Mouse (Mus musculus): ENCODE data around the gene Dmrt3. TPM values are rescaled to one million over a fixed set of nuclear protein-coding genes. Genes with fewer than 3 reads are reported as not detected.

Gene Dmrt3
- total and polyA plus RNA-seq, 3 experiments, result not detected

DNA sequence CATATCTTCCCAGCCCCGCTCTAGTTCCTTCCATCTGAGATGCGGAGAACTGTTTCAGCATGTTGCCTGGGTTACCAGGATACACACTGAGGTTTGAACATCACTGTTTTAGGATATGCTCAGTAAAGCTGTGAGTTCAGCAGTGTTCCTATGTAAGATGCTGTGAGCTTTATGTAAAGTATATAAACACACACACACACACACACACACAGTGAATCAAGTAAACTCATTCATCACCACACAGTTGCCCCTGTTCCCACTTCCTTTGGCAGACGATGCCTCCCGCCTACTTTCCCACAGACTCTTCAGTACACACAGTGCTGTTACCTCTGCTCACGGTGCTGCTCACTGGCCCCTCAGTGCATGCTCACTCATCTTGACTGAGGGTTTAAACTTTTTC is 42.5 kb downstream of the Dmrt3 start (continued):
- TF ChIP-seq BHLHE40 (IDR thresholded peaks at IDR 0.05; ENCODE audit: borderline replicate concordance, low read depth, low read length) (no peak), NRF1 (IDR thresholded peaks at IDR 0.05; ENCODE audit: insufficient read depth, low read depth, low read length, poor library complexity, severe bottlenecking) (no peak)

DNA sequence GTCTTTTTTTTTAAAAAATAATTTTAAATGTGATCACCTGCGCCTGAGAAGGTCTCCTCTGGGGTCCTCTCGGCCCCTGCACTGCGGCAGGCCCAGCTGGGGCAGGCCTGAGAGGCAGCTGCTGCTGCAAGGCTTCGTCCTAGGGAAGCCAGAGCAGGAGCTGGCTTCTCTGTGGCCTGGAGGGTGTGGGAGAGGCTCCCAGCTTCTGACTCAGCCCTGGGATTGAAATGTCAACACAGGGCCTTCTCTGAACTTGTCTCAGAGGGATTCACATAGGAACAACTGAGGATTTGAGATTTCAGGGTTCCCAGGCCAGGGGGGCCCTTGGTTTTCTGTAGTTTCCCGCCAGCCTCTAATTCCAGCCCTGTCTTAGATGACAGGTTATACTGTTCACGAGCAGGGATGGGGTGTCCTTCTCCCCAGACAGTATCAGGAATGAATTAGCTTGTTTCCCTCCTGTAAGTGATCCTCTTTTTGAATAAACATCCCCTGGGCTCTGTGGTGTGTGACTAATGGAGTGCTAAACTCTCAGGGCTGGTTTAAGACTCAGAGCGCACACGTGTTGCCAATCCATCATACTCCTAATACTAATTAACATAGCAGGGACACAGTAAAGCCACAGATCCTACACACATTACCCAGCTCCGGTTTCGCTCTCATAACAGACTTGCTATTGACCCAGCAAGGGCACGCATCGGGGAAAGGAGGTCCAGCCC is 44.1 kb downstream of the Dmrt3 start:
- Histone ChIP-seq H3K4me3 (ENCODE audit: control insufficient read depth in 1 of 2, insufficient read depth in 1 of 2, low read depth in 2 of 2, low read length in 2 of 2) (no peak overlapping the region), H3K27me3 (ENCODE audit: control insufficient read depth in 1 of 2, insufficient read depth in 2 of 2, low read length in 2 of 2) (no peaks in the 10 kb centered on the region), H3K4me1 (ENCODE audit: control insufficient read depth in 1 of 2, insufficient read depth in 2 of 2, low read length in 2 of 2) (no peaks in the 10 kb centered on the region), H3K9ac (ENCODE audit: control insufficient read depth, low read depth, low read length, poor library complexity, severe bottlenecking) (no peak overlapping the region), H3K36me3 (ENCODE audit: control insufficient read depth in 1 of 2, insufficient read depth in 2 of 2, low read length in 2 of 2) (no peaks in the 10 kb centered on the region), H3K27ac (ENCODE audit: control insufficient read depth, low read depth, low read length) (no peak overlapping the region), H3K79me2 (ENCODE audit: control insufficient read depth, insufficient read depth, low read length, poor library complexity) (no peaks in the 10 kb centered on the region), H3K9me3 (replicated peaks; ENCODE audit: insufficient read depth, low read length) (no peaks in the 10 kb centered on the region)
- DNase-seq (ENCODE audit: low read depth, low spot score), result no peak
- TF ChIP-seq MAZ (IDR thresholded peaks at IDR 0.05; ENCODE audit: low read depth, low read length) (no peak), ZNF384 (IDR thresholded peaks at IDR 0.05; ENCODE audit: low read depth, low read length) (no peak), ZKSCAN1 (IDR thresholded peaks at IDR 0.05; ENCODE audit: low read depth, low read length) (no peak), TBP (IDR thresholded peaks at IDR 0.05; ENCODE audit: low read depth, low read length) (no peak), MAFK (IDR thresholded peaks at IDR 0.05; ENCODE audit: borderline replicate concordance, low read depth, low read length) (no peak), NELFE (IDR thresholded peaks at IDR 0.05; ENCODE audit: low read depth, low read length) (no peak), ETS1 (IDR thresholded peaks at IDR 0.05; ENCODE audit: low read depth, low read length) (no peak), ELF1 (IDR thresholded peaks at IDR 0.05; ENCODE audit: low read depth, low read length) (no peak), SMC3 (IDR thresholded peaks at IDR 0.05; ENCODE audit: low read depth, low read length) (no peak), E2F4 (IDR thresholded peaks at IDR 0.05; ENCODE audit: borderline replicate concordance, low read depth, low read length) (no peak)

DNA sequence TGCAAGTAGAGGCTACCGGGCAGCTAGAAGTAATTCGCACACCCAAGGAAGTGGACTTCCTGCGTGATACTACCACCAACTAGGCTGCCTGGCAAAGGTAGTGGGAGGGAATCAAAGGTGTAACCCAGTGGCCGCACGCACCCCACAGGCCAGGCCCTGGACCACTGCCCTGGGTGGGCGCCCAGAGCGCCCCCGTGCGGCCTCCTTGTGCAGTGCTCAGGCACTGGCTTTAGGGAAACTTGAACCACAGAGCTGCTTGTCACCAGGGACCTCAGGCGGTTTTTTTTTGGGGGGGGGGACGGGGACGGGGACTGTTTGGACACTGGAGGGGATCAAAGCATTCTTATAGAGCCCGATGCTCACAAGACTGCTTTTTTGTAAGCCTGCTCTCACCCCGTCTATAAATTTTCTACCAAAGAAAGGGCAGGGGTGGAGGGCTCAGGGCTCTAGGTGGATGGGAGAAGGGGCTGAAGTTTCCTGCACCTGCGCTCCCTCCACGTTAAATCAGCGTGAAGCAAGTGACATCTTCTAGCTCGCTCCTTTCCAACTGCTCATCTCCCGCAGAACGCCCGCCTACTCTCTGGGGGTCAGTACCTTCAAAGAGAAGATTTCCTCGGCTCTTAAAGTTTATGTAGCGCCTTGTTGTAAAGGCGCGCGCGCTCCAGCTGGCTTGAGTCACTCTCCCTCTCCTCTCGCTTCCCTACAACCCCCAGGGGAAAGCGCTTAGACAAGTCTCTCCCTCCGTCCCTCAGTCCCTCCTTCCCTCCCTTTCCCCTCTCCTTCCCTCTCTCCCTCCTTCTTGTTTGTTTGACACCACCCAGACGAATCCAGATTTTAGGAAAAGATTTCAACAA is 55.6 kb downstream of the Dmrt3 start:
- Histone ChIP-seq H3K4me3 (ENCODE audit: control insufficient read depth in 1 of 2, insufficient read depth in 1 of 2, low read depth in 2 of 2, low read length in 2 of 2) (no peak overlapping the region), H3K9me3 (replicated peaks; ENCODE audit: insufficient read depth, low read length) (no peaks in the 10 kb centered on the region), H3K4me1 (ENCODE audit: control insufficient read depth in 1 of 2, insufficient read depth in 2 of 2, low read length in 2 of 2) (no peaks in the 10 kb centered on the region), H3K27ac (ENCODE audit: control insufficient read depth, low read depth, low read length) (no peak overlapping the region), H3K9ac (ENCODE audit: control insufficient read depth, low read depth, low read length, poor library complexity, severe bottlenecking) (no peak overlapping the region), H3K79me2 (ENCODE audit: control insufficient read depth, insufficient read depth, low read length, poor library complexity) (no peaks in the 10 kb centered on the region), H3K27me3 (ENCODE audit: control insufficient read depth in 1 of 2, insufficient read depth in 2 of 2, low read length in 2 of 2) (no peaks in the 10 kb centered on the region), H3K36me3 (ENCODE audit: control insufficient read depth in 1 of 2, insufficient read depth in 2 of 2, low read length in 2 of 2) (no peaks in the 10 kb centered on the region)
- TF ChIP-seq ELF1 (IDR thresholded peaks at IDR 0.05; ENCODE audit: low read depth, low read length) (no peak), TCF12 (IDR thresholded peaks at IDR 0.05; ENCODE audit: low read depth, low read length) (no peak), RAD21 (IDR thresholded peaks at IDR 0.05; ENCODE audit: low read depth, low read length) (no peak), MYB (IDR thresholded peaks at IDR 0.05; ENCODE audit: low read depth, low read length) (no peak), JUND (IDR thresholded peaks at IDR 0.05; ENCODE audit: low read depth, low read length) (no peak), MXI1 (IDR thresholded peaks at IDR 0.05; ENCODE audit: low read depth, low read length) (no peak), BHLHE40 (IDR thresholded peaks at IDR 0.05; ENCODE audit: borderline replicate concordance, low read depth, low read length) (no peak), E2F4 (IDR thresholded peaks at IDR 0.05; ENCODE audit: borderline replicate concordance, low read depth, low read length) (no peak), SIN3A (IDR thresholded peaks at IDR 0.05; ENCODE audit: low read length) (no peak), CTCF (IDR thresholded peaks at IDR 0.05 in 2 of 3, conservative IDR thresholded peaks at IDR 0.05 in 1 of 3; ENCODE audit: control insufficient read depth in 1 of 3, insufficient read depth in 1 of 3, low read depth in 2 of 3, low read length in 3 of 3, poor library complexity in 1 of 3, severe bottlenecking in 1 of 3) (no peak), MYC (IDR thresholded peaks at IDR 0.05; ENCODE audit: low read depth, low read length) (no peak), MEF2A (IDR thresholded peaks at IDR 0.05; ENCODE audit: extremely low read depth, insufficient replicate concordance, low read depth, low read length, poor library complexity, severe bottlenecking) (no peak), MAZ (IDR thresholded peaks at IDR 0.05; ENCODE audit: low read depth, low read length) (no peak), ZNF384 (IDR thresholded peaks at IDR 0.05; ENCODE audit: low read depth, low read length) (no peak), CHD2 (IDR thresholded peaks at IDR 0.05; ENCODE audit: low read length) (no peak), ZKSCAN1 (IDR thresholded peaks at IDR 0.05; ENCODE audit: low read depth, low read length) (no peak), SMC3 (IDR thresholded peaks at IDR 0.05; ENCODE audit: low read depth, low read length) (no peak)
- no peak for DNase-seq (ENCODE audit: low read depth, low spot score)
